In the genomic region with DNA sequence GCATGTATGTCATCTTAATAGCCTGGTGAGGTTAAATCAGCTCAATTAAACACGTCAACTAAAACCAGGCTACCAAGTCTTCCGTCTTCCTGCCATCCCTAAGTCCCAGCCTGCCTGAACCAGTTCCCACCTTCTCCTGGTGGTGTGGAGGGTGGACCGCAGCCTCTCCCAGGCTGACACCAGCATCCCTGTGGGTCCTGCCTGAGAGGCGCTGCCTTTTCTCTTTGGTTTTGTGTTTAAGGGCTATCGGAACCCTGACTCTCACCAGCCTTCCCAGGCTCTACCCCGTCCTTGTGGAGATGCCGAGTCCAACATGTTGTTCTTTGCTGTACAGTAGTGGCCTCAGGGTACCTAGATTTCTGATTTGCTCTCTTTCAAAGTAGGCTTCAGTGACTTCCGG, we compare ENCODE assay signal across 20 mouse cellular contexts. TPM values are rescaled to one million over a fixed set of nuclear protein-coding genes. Genes with fewer than 3 reads are reported as not detected.
DNase-seq lines count a peak whose midpoint lies in the region; ATAC-seq lines count a peak whose summit lies in the region.
"Had no signal": no experiment of that assay in that cellular context is flagged by ENCODE, and none has a peak within 500 bp of the region (broad histone marks: within the 10 kb centered on the region; RNA-seq: fewer than 3 reads in every experiment).

No protein-coding gene starts in this region.

- no peak for ATAC-seq in lung, embryonic 16.5 days (ENCODE audit: low read depth)
- peak; percentile 43; the same call in 1 of the 2 replicates for ATAC-seq in hindbrain, embryonic 11.5 days (ENCODE audit: low FRiP score)
- no peak for ATAC-seq in midbrain, embryonic 14.5 days (ENCODE audit: low FRiP score, low TSS enrichment)

- no peaks in the 10 kb centered on the region; the same call in 1 of the 2 replicates for H3K27me3 ChIP-seq in lung, embryonic 16.5 days (ENCODE audit: control insufficient read depth, insufficient read depth, low read depth, low read length)
- no peaks in the 10 kb centered on the region; the same call in 1 of the 2 replicates for H3K27me3 ChIP-seq in hindbrain, embryonic 11.5 days (ENCODE audit: control insufficient read depth, insufficient read depth, low read length)
- peaks cover 9% of the 10 kb centered on the region; the same call in 1 of the 2 replicates for H3K27me3 ChIP-seq in midbrain, embryonic 14.5 days (ENCODE audit: control insufficient read depth, insufficient read depth, low read length)
- H3K27me3 ChIP-seq: CH12.LX; embryonic facial prominence, embryonic 12.5 days; limb, embryonic 15.5 days had no signal

- H3K36me3 ChIP-seq in lung, embryonic 16.5 days (ENCODE audit: control insufficient read depth, insufficient read depth, low read length), result peaks cover 8% of the 10 kb centered on the region
- H3K36me3 ChIP-seq in hindbrain, embryonic 11.5 days (ENCODE audit: control insufficient read depth, insufficient read depth, low read length), result no peaks in the 10 kb centered on the region
- peaks cover 22% of the 10 kb centered on the region for H3K36me3 ChIP-seq in midbrain, embryonic 14.5 days (ENCODE audit: control insufficient read depth, insufficient read depth, low read length)

- H3K27ac ChIP-seq in lung, embryonic 16.5 days (ENCODE audit: low read length), result peak overlapping the region; percentile 47
- H3K27ac ChIP-seq in hindbrain, embryonic 11.5 days (ENCODE audit: low read depth, low read length), result peak overlapping the region; percentile 84
- H3K27ac ChIP-seq in midbrain, embryonic 14.5 days (replicated peaks; ENCODE audit: low read depth, low read length), result peak overlapping the region; percentile 72
- H3K27ac ChIP-seq: embryonic facial prominence, embryonic 12.5 days; limb, embryonic 15.5 days; macrophage had no signal

- no peak overlapping the region for H3K4me3 ChIP-seq in lung, embryonic 16.5 days (ENCODE audit: low read length)
- no peak overlapping the region for H3K4me3 ChIP-seq in hindbrain, embryonic 11.5 days (ENCODE audit: low read depth, low read length)
- no peak overlapping the region for H3K4me3 ChIP-seq in midbrain, embryonic 14.5 days (replicated peaks; ENCODE audit: low read depth, low read length)
- H3K4me3 ChIP-seq: embryonic facial prominence, embryonic 12.5 days; limb, embryonic 15.5 days had no signal

- DNase-seq in lung, postnatal 4 days, result no peak
- DNase-seq in hindbrain, embryonic 11.5 days (ENCODE audit: low spot score), result peak; percentile 63
- no peak for DNase-seq in midbrain, embryonic 14.5 days
- no peak for DNase-seq in adrenal gland, postnatal 36 days
- DNase-seq in B cell, adult 2 months, result no peak
- DNase-seq in layer of hippocampus, adult 9-11 months, result no peak
- DNase-seq: adrenal gland, postnatal 25 days; cerebellum, adult 11-12 months; heart, postnatal 36 days; kidney, postnatal 25 days; right cerebral cortex, postnatal 25 days; thymus, postnatal 36 days had no signal

- no peak overlapping the region for H3K9ac ChIP-seq in lung, embryonic 16.5 days (ENCODE audit: low read length)
- H3K9ac ChIP-seq in hindbrain, embryonic 11.5 days (ENCODE audit: low read depth, low read length), result peak overlapping the region; percentile 42
- no peak overlapping the region for H3K9ac ChIP-seq in midbrain, embryonic 14.5 days (replicated peaks; ENCODE audit: low read length)
- H3K9ac ChIP-seq: embryonic facial prominence, embryonic 12.5 days; limb, embryonic 15.5 days had no signal

- H3K4me1 ChIP-seq in lung, embryonic 16.5 days (replicated peaks; ENCODE audit: control insufficient read depth, insufficient read depth, low read length), result peaks cover 24% of the 10 kb centered on the region
- H3K4me1 ChIP-seq in hindbrain, embryonic 11.5 days (replicated peaks; ENCODE audit: control insufficient read depth, insufficient read depth, low read length), result peaks cover 17% of the 10 kb centered on the region
- peaks cover 52% of the 10 kb centered on the region for H3K4me1 ChIP-seq in midbrain, embryonic 14.5 days (ENCODE audit: control insufficient read depth, insufficient read depth, low read length)

- WGBS in lung, embryonic 16.5 days, result 82% methylated on average over 8 of the region's 8 CpGs
- 42% methylated on average over 8 of the region's 8 CpGs for WGBS in hindbrain, embryonic 11.5 days
- WGBS in midbrain, embryonic 14.5 days, result 11% methylated on average over 8 of the region's 8 CpGs

- H3K9me3 ChIP-seq in lung, embryonic 16.5 days (ENCODE audit: control insufficient read depth, low read length), result no peaks in the 10 kb centered on the region
- H3K9me3 ChIP-seq in hindbrain, embryonic 11.5 days (ENCODE audit: control insufficient read depth, low read length), result no peaks in the 10 kb centered on the region
- no peaks in the 10 kb centered on the region for H3K9me3 ChIP-seq in midbrain, embryonic 14.5 days (ENCODE audit: control insufficient read depth, low read length)
- H3K9me3 ChIP-seq: embryonic facial prominence, embryonic 12.5 days; limb, embryonic 15.5 days had no signal

- H3K4me2 ChIP-seq in lung, embryonic 16.5 days (ENCODE audit: low read depth, low read length), result no peak overlapping the region
- no peak overlapping the region for H3K4me2 ChIP-seq in hindbrain, embryonic 11.5 days (replicated peaks; ENCODE audit: low read depth, low read length)
- peak overlapping the region; percentile 16 for H3K4me2 ChIP-seq in midbrain, embryonic 14.5 days (ENCODE audit: low read length)
- H3K4me2 ChIP-seq: embryonic facial prominence, embryonic 12.5 days; limb, embryonic 15.5 days had no signal

RNA-seq across cellular contexts. Expression of a gene that starts 44.4 kb away (rescaled TPM):
- 0.06 TPM in 1 of 2 replicates, not detected in the other for polyA plus RNA-seq in lung, embryonic 16.5 days (2015; fragmentation: Nextera tagmentation; extraction: Ambion mirVana)
- 65.9 and 66.5 TPM in 2 replicates for polyA plus RNA-seq in hindbrain, embryonic 11.5 days (2014; fragmentation: Nextera tagmentation; extraction: Ambion mirVana)
- polyA plus RNA-seq in midbrain, embryonic 14.5 days (2014; fragmentation: Nextera tagmentation; extraction: Ambion mirVana), result 16.2 and 25.1 TPM in 2 replicates
- total RNA-seq in adrenal gland, postnatal 36 days (2021), result not detected
- total RNA-seq: adrenal gland, postnatal 25 days; granulocyte monocyte progenitor cell, adult 5-6 weeks; neutrophil, adult 5-6 weeks had no signal
- polyA plus RNA-seq: macrophage; stomach, embryonic 14.5 days had no signal

Comparison
In these comparisons a context has a peak if more than half of its experiments do, and no peak if none do; other contexts are left out.
1. RNA of a gene that starts 44.4 kb away (polyA plus RNA-seq): 65.9 to 66.5 TPM in hindbrain, embryonic 11.5 days and 16.2 to 25.1 TPM in midbrain, embryonic 14.5 days; 0.06 TPM in lung, embryonic 16.5 days; every median in the first group is over 10 times any median in the second.
2. Peak in every context shown above with its lines, with median percentiles within 50 percentile points of each other: H3K27ac ChIP-seq.